Mouse (Mus musculus): ENCODE measurements around the gene Gale. TPM values are rescaled to one million over a fixed set of nuclear protein-coding genes. Genes with fewer than 3 reads are reported as not detected.

Gale gene
- total RNA-seq, 1 experiment from 2014 or later = 2.7 TPM

GRCm38 (mm10) chr4:135987714-135988113, 24.2 kb downstream of the Gale start:
- no peak for ATAC-seq (replicated peaks; ENCODE audit: insufficient number of reproducible peaks, low FRiP score, low TSS enrichment, poor library complexity, severe bottlenecking)

- no peak for ATAC-seq (replicated peaks; ENCODE audit: insufficient number of reproducible peaks, low FRiP score, low TSS enrichment, poor library complexity, severe bottlenecking)
Observed at GRCm38 (mm10) chr4:135993941-135994340, 30.4 kb downstream of the Gale start.

- ATAC-seq (replicated peaks; ENCODE audit: insufficient number of reproducible peaks, low FRiP score, low TSS enrichment, poor library complexity, severe bottlenecking) = no peak
Observed at GRCm38 (mm10) chr4:135995118-135995517, 31.6 kb downstream of the Gale start.

- ATAC-seq (replicated peaks; ENCODE audit: insufficient number of reproducible peaks, low FRiP score, low TSS enrichment, poor library complexity, severe bottlenecking) = no peak
Observed at GRCm38 (mm10) chr4:136004107-136004675, 40.7 kb downstream of the Gale start.

GRCm38 (mm10) chr4:136004921-136005320, 41.4 kb downstream of the Gale start:
- ATAC-seq (replicated peaks; ENCODE audit: insufficient number of reproducible peaks, low FRiP score, low TSS enrichment, poor library complexity, severe bottlenecking) = no peak

DNA sequence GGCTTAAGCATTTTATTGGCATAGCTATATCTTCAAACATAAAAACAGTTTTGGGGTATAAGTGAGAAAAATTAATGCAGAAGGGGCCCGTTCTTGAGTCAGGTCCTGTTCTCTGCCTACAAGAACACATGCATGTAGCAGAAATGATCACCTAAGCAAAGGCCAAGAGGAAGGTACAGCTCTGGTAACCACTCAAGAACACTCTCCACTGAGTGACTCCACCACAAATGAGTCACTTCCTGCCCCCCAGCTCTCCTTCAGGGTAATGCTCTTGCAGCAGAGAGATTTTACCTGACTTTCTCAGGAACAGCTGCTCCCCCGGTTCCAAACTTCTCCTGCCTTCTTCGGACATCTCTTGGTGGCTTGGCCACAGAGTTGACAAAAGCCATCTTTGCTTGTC, 43.3 kb downstream of the Gale start:
- ATAC-seq (replicated peaks; ENCODE audit: insufficient number of reproducible peaks, low FRiP score, low TSS enrichment, poor library complexity, severe bottlenecking) = no peak

- ATAC-seq (replicated peaks; ENCODE audit: insufficient number of reproducible peaks, low FRiP score, low TSS enrichment, poor library complexity, severe bottlenecking) = no peak
Observed at GRCm38 (mm10) chr4:136008782-136009447, 45.4 kb downstream of the Gale start.

DNA sequence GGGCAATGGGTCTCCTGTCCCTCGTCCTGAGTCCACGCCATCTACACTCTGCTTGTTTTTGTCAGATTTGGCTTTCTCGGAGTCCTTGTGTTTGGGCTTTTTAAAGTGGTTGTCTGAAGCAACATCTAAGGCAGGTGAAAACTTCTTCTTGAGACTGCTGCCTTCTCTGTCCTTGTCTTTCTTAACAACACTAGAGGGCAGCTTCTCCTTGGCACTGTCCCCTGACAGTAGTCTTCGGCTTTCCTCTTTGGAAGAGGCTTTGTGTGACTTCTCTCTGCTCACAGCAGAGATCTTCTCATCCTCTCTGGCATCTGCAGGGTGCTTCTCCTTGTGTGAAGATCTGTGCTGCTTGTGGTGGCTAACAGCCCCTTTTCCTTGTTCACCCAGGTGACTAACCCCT, 47.1 kb downstream of the Gale start:
- no peak for ATAC-seq (replicated peaks; ENCODE audit: insufficient number of reproducible peaks, low FRiP score, low TSS enrichment, poor library complexity, severe bottlenecking)

GRCm38 (mm10) chr4:136016059-136016602, 52.6 kb downstream of the Gale start:
- ATAC-seq (replicated peaks; ENCODE audit: insufficient number of reproducible peaks, low FRiP score, low TSS enrichment, poor library complexity, severe bottlenecking) = no peak

Other genes with a start within 250 kb of the Gale start
- not detected in 3 replicates for gene Il22ra1, start 235.6 kb upstream of the Gale start, total RNA-seq (2017)
- gene Myom3, start 204.0 kb upstream of the Gale start, total RNA-seq (2017) = not detected in 3 replicates
- 233 to 426 TPM (median 303 TPM) in 3 replicates for gene Srsf10, start 108.0 kb upstream of the Gale start, total RNA-seq (2017)
- gene Pnrc2, start 89.9 kb upstream of the Gale start, total RNA-seq (2017) = 342 to 380 TPM (median 364 TPM) in 3 replicates
- 12.0 to 23.7 TPM (median 19.9 TPM) in 3 replicates for gene Cnr2, start 68.3 kb upstream of the Gale start, total RNA-seq (2017)
- 180 to 259 TPM (median 226 TPM) in 3 replicates for gene Fuca1, start 43.0 kb upstream of the Gale start, total RNA-seq (2017)
- 56.8 to 67.9 TPM (median 60.9 TPM) in 3 replicates for gene Hmgcl, start 17.3 kb upstream of the Gale start, total RNA-seq (2017)
- gene Lypla2, start 8.9 kb downstream of the Gale start, total RNA-seq (2017) = 28.2 to 39.4 TPM (median 36.0 TPM) in 3 replicates
- 33.5 to 49.4 TPM (median 35.4 TPM) in 3 replicates for gene Pithd1, start 23.5 kb downstream of the Gale start, total RNA-seq (2017)
- 58.0 to 71.9 TPM (median 68.5 TPM) in 3 replicates for gene Eloa, start 58.0 kb downstream of the Gale start, total RNA-seq (2017)
- 392 to 636 TPM (median 589 TPM) in 3 replicates for gene Rpl11, start 89.7 kb downstream of the Gale start, total RNA-seq (2017)
- gene Id3, start 179.8 kb downstream of the Gale start, total RNA-seq (2017) = 4.9 to 16.7 TPM (median 8.5 TPM) in 3 replicates
- 18.1 to 19.7 TPM (median 18.4 TPM) in 3 replicates for gene E2f2, start 208.7 kb downstream of the Gale start, total RNA-seq (2017)
- not detected in 3 replicates for gene Asap3, start 242.6 kb downstream of the Gale start, total RNA-seq (2017)